Mouse (Mus musculus): Measurements from ENCODE around the gene Myoz2.

Gene Myoz2

DNA sequence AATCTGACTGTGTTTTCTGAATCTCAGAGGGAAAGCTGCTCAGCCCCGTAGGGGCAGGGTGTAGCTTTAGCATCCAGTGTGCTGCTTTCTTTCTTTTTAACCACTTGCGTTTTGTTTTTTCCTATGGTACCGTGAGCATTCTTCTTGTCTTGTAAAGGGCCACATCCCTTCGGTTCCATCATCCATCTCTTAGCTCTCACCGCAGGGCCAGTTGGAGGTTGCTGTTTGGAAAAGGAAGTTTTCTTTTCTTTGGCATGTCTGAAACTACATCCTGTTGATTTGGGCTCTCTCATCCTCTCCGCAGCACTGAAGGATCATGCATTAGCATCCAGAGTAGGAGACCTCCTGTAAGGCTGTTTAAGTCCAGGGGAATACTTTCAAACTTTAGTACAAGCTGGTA is 25.4 kb downstream of the Myoz2 start:
- DNase-seq (ENCODE audit: low read depth, low spot score), result no peak

DNA sequence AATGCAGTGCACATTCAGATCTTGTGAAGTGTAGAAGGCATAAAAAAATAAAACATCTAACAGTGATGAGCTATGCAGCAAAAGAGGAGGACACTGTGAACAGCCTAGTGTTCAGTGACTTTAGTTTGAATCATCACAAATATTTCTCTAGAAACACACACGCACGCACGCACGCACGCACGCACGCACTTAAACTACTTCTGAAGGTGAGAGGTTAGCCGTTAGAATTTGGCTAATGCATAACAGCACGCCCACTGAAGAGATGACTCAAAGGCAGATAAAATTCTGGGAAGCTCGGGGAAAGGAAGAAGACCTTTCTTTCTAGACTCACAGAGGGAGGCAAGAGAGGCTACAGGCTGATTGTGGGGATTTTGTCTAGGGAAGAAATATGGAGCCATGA is 27.4 kb downstream of the Myoz2 start:
- DNase-seq (ENCODE audit: low read depth, low spot score), result no peak

- DNase-seq (ENCODE audit: low read depth, low spot score), result no peak
These were observed 33.8 kb downstream of the Myoz2 start for GRCm38 (mm10) chr3:123001053-123001452.

GRCm38 (mm10) chr3:122998511-122998910 is 36.3 kb downstream of the Myoz2 start:
- DNase-seq (ENCODE audit: low read depth, low spot score), result no peak

DNA sequence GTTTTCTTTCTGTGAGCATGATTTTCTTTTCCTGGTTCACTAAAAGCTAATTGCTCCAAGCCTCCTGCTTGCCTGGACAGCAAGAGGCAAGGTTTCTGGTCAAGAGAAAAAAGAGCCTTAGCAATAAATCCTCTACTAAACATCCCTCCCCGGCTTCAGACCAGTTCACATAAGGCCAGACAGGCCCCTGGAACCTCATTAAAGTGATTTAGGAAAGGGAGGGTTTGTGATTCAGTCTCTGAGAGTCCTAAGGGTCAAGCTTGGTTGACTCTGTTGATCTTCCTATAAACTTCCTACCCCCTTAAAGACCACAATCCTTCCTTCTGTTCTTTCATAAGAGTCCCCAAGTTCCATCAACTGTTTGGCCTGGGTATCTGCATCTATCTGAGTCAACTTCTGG is 37.8 kb downstream of the Myoz2 start:
- no peak for DNase-seq (ENCODE audit: low read depth, low spot score)

DNA sequence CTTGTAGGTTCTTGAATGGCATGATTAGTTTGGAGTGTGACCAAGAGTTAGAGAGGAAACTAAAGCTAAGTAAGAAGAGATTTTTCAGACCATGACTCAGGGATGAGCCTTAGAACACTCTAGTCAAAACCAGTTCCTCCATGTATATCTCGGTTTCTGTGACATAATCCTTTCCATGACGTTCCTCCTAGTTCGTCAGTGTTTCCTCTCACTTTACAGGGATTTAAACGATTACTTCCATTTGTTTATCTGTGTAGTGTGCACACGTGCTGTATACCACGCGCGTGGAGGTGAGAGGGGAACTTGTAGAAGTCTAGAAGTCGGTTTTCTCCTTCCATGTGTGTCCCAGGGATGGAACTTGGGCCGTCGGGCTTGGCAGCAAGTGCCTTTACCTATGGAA is 47.9 kb downstream of the Myoz2 start:
- DNase-seq (ENCODE audit: low read depth, low spot score), result no peak

DNA sequence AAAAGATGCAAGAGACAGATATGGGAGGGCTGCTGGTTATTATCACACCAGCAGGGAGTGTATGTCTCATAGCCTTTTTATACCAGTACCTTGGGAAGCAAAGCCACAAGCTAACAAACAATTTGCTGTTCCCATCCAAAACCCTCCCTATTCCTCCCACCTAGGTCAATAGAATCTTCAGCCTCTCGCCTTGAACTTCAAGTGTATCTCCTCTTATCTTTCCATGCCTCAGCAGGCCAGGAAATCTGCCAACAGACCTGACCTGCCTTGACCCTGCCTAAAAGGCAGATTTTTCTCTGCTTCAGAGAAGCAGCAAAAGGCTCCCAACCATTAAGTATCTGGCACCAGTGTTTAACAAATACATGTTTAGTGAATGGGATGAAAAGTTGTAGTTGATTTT is 48.4 kb downstream of the Myoz2 start:
- DNase-seq (ENCODE audit: low read depth, low spot score), result no peak

DNA sequence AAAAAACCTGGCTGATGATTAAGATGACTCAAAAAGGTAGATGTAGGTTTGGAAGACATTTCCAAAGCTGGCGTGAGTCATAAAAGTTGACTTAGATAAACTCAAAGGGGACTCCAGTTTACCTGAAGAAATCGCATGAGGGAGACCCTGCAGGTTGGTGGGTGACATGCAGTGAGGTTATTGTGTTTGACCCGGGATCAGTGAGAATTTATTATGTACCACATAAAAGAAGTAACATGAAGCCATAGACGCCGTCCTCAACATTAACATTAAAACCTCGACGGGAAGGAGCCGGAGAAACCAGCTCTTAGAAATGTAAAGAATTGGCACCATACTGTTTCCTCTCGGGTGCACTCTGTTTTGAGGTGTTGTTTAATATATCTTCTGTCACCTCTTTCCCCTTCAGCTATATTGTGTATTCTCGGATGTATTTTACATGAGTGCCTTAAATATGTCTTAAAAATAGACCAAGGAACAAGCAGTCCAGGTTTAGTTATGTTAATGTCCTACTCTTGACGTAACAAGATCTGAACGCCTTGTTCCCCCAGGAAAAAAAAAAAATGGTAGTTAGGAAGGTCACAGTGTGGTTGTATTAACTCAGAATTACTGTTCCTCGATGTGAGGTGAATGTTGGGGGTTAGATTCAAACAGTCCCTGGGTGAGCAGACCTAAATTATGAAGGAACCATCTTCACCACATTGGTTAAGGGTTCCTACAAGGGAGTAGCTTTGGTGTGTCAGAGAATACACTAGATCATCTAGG is 49.5 kb downstream of the Myoz2 start:
- DNase-seq (ENCODE audit: low read depth, low spot score), result no peak

DNA sequence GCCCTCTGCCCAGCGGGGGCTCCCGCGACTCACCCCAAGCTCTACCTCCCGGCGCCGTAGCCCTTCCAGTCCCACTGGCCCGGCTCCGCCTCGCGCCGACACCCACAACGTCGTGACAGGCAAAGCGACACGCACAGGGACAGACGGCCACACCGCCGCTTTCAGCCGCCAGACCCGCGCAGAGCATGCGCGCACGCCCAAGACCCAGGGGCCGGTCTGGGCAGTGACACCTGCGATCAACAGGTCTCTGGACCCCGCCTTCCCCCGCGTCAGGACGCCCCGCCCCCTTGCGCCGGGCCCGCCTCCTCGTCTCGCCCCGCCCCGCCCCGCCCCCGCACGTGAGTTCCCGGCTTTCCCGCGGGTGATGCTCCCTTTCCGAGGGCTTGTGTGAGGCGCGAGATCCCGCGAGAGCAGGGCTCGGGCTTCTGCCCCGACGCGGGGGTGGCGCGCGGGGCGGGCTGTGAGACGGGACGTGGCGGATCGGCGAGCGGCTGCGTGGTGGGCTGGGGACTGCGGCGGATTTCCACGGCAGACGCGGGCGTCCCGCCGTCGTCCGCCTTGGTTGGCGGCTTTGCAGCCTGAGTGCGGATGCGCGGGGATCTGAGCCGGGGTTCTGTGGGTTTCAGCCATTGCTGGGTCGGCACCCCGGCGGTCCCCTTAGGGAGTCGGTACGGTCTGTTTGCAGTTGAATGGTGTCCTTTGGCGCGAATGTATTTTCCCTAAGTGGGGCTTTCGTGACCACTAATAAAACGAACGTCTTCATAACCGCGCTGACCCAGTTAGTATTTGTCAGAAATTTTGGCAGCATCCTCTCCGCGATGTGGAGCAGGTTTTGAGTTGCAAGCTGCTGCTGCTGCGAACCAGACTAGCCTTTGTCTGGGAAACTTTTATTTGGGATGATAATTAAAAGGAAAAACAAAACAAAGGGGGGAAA is 50.3 kb downstream of the Myoz2 start, which contains the start of gene Usp53:
TSS of gene Usp53 (minus strand) at position 262 of the 934 bp plus-strand sequence.
- peak; percentile 95 for DNase-seq (ENCODE audit: low read depth, low spot score)

- no peak for DNase-seq (ENCODE audit: low read depth, low spot score)
These were observed 51.0 kb downstream of the Myoz2 start for GRCm38 (mm10) chr3:122983849-122984248.

DNA sequence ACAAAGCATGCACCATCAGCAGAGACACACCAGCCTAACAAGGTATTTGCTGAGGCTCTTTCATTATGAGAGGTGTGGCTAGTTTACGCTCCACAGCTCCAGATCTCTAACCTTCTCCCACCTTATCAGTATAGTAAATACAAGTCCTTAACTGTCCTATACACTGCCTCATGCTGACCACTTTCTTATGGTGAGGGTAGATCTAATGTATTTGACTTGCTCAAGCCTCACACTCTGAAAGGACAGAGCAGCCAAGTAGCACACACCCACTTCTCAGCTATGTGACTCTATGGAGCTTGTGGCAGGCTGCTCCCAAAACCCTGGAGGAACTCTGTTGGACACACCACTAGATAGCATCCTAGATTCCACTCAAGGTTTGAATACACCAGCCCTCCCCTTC is 58.9 kb downstream of the Myoz2 start:
- no peak for DNase-seq (ENCODE audit: low read depth, low spot score)

DNA sequence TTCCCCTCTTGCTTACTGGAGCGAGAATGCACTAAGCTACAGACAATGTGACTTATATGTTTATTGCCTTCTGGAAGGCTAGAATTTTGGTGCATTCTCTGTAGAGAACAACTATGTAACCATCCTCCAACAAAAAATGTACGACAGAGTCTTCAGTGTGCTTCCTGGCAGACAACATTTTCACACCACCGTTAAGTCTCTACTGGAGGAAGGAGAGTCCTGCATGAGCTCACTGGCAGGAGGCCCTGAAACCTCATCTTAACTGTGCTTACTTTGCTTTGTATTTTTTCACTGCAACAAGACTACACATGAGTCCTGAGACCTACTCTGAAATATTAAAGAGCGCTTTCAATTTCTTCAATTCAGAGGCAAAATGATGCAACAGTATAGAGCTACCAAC is 59.5 kb downstream of the Myoz2 start:
- no peak for DNase-seq (ENCODE audit: low read depth, low spot score)

DNA sequence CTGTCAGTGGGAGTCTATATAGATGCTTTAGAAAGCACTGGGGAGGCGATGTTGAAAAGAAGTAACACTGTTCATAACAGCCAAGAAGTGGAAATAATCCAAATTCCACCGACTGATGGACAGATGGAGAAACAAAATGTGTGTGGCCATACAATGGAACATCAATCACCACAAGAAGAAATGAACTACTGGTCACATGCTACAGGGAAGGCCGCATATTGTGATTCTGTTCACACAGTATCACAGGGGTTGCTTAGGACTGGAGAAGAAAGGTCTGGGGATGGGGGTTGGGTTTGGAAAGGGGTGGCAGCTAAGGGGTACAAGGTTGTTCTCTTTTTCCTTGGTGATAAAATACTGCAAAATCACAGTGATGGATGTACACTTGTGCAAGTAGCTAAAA is 60.0 kb downstream of the Myoz2 start:
- no peak for DNase-seq (ENCODE audit: low read depth, low spot score)

GRCm38 (mm10) chr3:122972126-122972822 is 62.5 kb downstream of the Myoz2 start:
- DNase-seq (ENCODE audit: low read depth, low spot score), result no peak

DNA sequence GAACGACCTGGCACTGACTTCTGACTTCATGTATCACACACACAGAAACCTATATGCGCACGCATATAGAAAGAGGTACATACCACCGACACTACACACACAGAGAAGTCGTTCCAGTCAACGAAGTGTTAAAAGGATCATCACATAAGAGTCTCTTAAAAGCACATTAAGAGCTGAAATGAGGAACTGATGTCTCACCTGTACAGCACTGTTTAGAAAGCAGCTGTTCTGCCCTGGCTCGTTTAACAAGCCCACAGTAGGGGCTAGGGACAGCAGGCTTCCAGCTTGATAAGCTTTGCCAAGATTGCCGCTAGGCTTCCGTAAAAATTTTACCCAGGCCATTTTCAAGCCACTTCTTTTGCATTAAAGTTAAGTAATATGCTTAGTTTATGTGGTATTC is 66.4 kb downstream of the Myoz2 start:
- DNase-seq (ENCODE audit: low read depth, low spot score), result no peak

- DNase-seq (ENCODE audit: low read depth, low spot score), result no peak
These were observed 70.5 kb downstream of the Myoz2 start for GRCm38 (mm10) chr3:122964301-122964700.

All from embryo, embryonic 11.5 days (tissue).